Mouse (Mus musculus): ENCODE data around the gene Sdr42e1. TPM values are rescaled to one million over a fixed set of nuclear protein-coding genes. Genes with fewer than 3 reads are reported as not detected.

The Sdr42e1 gene
- total RNA-seq, 2 experiments from 2014 or later, result 4.1 to 4.9 TPM

DNA sequence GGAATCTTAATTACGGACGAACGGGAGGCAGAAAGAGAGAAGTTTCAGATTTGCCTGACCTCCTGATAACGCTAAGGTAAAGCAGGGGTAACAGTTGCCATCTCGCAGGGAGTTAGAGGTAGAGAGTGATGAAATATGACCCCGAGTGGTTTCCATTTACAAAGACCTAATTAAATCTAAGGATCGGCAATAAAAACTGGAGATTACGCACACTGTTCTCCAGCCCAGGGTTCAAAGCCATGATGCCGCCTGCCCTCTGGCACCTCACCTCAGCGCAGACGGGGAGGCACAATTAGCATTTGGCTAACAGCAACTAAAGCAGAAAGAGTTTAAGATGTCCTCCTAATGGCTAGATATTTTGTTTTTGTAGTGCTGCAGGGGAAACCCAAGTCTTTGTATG lies 3.0 kb downstream of the Sdr42e1 start:
- no peak for DNase-seq (ENCODE audit: low spot score in 2 of 2)
- intact Hi-C loops (cut with DNase I), result no loop called here

DNA sequence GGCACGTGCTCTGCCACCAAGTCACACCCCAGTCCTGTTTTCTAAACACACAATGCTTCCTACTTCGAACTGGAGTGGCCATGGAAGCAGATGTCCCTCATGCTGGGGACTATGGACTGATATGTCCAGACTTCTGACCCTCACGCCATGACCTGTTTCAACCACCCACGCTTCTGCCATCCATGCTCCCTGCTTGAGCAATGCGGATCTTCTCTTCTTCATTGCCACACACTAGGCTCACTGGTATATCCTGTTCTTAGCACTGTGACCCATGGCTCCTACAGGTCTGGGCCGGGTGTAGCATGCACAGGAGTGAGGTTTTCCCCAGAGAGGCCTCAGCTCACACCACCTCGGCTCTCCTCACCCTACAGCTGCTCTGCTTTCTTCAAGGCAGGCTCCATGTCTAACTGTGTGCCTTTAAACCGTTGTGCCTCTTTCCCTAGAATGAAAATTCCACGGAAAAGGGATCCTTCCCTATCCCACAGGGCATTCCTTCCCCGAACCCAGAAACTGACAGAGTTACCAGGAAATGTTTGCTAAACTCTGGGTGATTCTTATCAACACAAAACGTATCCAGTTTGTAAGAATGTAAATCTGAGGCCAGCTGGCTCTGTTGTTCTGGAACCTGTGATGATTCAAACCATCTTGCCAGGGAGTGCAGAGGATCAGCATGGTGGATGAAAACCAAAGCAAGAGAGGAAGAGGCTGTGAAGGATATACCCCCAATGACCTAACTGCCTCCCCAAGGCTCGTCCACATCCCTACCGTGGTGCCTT lies 6.0 kb downstream of the Sdr42e1 start:
- intact Hi-C loops (cut with DNase I), result no loop called here
- DNase-seq (ENCODE audit: low spot score in 2 of 2), result no peak

DNA sequence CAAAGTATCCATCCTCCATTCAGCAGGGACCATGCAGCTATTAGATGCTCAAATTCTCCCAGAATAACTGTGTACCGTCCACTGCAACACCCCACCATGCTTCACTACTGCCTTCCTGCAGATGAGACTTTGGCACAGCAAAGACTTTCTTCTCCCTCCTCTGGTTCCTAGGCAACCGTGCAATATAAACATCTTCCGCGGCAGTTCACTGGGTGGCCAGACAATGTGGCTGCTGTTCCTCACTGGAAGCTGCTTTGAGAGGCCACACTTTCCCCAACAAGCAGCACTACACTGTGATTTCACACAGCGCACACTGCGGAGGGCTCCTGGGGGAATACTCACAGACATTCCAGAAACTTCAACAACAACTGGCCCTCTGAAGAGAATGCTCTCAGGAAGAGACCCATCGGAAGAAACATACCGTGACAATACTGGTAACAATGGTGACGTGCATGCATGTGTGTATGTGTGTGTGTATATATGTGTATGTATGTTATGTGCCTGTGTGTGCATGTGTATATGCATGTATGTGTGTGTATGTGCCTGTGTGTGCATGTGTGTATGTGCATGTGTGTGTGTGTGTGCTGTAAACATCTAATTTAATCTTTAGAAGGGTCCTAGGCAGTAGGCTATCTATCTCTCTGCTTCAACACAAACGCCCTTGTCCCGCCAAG lies 13.0 kb downstream of the Sdr42e1 start:
- peak; percentile 61 to 68 for DNase-seq (ENCODE audit: low spot score in 2 of 2)
- intact Hi-C loops (cut with DNase I), result no loop called here

DNA sequence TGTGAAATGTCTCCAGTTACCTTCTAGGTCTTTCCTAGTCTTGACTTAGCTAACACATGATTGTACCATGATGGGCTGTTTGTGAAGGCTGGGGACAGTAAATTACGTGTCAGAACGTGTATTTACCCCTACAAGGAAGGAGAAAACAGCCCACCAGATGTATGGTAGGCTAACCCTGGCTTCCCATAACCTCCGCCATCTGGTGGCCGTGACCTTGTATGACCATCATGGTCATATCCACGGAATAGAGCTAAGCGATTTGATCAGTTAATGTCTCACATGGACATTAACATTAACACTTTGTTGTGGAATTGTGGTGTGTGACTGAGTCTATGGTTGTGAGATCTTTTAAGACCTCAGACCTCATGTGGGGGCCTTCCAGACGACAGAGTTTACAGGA lies 14.5 kb downstream of the Sdr42e1 start:
- no peak for DNase-seq (ENCODE audit: low spot score in 2 of 2)
- intact Hi-C loops (cut with DNase I), result no loop called here

DNA sequence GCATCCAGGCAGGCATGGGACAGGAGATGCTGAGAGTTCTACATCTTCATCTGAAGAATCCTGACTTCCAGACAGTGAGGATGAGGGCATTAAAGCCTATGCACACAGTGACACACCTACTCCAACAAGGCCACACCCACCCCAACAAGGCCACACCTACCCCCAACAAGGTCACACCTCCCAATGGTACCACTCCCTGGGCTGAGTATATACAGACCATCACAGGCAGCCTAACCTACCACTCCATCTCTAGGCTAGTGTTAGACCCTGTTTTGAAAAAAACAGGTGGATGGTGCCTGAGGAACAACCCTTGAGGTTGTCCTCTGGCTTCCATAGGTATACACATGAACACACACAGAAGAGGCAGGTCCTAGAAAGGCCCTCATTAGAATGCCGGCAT lies 21.2 kb downstream of the Sdr42e1 start:
- no peak for DNase-seq (ENCODE audit: low spot score in 2 of 2)
- intact Hi-C loops (cut with DNase I), result no loop called here

DNA sequence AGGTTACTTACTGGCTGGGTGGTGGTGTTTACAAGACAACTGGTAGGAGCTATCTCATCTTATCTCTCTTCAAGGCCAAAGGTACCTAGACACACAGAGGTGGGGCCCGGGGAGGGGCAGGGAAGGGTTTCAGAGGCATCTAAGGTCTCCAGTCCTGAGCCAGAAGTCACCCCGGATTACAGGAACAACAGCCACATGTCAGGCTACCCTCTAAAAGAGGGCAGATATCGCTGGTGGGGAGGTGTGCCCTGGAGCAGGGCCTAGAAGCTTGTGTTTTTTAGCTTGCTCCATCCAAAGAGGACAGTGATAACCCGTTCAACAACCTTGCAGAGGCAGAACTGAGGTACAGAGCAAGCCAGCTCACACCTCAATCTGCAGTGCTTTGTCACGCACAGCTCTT lies 27.0 kb downstream of the Sdr42e1 start:
- intact Hi-C loops (cut with DNase I), result loop anchor here (10.0 kb wide), 1 partner anchor 218 kb away; no protein-coding TSS in a partner anchor
- no peak for DNase-seq (ENCODE audit: low spot score in 2 of 2)

DNA sequence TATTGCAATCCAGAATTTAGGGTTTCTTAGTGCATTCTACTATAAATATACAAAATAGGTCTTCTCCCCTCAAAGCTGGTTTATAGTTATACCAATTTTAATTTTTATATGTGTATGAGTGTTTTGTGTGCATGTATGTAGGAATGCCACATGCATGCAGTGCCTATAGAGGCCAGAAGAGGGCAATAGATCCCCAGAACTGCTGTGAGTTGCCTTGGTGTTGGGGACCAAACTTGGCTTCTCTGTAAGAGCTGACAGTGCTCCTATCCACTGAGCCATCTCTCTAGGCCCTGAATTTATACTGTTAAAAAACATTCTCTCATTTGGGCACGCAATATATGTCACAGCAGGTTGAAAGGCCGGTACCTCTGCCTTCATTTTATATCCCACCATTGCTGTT lies 27.5 kb downstream of the Sdr42e1 start:
- DNase-seq (ENCODE audit: low spot score in 2 of 2), result peak; percentile 83 to 86
- intact Hi-C loops (cut with DNase I), result loop anchor here (10.0 kb wide), 1 partner anchor 219 kb away; no protein-coding TSS in a partner anchor

DNA sequence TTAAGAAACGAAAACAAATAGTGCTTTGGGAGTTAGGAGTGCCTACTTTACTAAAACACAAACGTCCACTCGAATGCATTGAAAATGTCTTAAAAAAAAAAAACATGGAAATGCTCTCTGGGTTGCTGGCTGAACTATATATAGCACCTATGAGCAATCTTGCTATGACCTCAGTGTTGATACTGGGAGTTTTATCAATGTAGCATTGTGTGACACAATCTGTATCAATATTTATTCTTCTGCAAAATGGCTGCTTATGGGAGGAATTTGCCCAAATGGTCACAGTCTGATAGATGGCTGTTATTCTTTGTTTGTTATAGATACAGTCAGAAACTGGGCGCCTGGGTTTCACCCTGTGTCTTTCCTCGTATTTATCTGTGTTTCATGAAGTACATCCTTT lies 28.0 kb downstream of the Sdr42e1 start:
- no peak for DNase-seq (ENCODE audit: low spot score in 2 of 2)
- intact Hi-C loops (cut with DNase I), result loop anchor here (10.0 kb wide), 1 partner anchor 219 kb away; no protein-coding TSS in a partner anchor

DNA sequence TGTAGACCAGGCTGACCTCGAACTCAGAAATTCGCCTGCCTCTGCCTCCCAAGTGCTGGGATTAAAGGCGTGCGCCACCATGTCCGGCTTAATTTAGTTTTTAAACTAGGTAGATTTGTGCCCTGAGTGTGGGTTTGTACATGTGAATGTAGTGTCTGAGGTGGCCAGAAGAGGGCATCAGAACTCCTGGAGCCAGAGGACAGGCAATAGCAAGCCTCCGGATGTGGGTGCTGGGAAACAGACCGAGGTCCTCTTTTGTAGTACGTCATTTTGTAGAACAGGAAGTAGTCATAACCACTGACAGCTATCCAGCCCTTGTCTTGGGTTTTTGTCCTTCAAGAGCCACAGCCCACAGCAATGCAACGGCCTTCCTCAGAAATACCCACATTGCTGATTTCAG lies 33.9 kb downstream of the Sdr42e1 start:
- intact Hi-C loops (cut with DNase I), result loop anchor here (10.0 kb wide), 1 partner anchor 225 kb away; no protein-coding TSS in a partner anchor
- DNase-seq (ENCODE audit: low spot score in 2 of 2), result no peak

DNA sequence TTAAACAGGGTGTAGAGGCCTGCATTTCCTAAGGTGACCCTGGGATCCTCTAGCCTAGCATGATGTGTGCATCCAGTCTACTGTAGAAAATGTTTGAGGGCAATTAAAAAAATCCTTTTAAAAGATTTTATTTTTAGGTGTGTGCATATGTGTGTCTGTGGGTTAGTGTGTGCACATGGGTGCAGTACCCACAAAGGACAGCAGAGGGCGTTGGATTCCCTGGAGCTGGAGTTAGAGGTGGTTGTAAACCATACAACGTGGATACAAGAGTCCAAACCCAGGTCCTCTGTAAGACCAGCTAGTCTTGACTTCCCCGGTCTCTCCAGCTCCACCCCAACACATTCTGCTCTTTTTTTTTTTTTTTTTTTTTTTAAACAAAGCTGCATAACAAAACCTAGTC lies 36.0 kb downstream of the Sdr42e1 start:
- DNase-seq (ENCODE audit: low spot score in 2 of 2), result no peak
- intact Hi-C loops (cut with DNase I), result no loop called here

DNA sequence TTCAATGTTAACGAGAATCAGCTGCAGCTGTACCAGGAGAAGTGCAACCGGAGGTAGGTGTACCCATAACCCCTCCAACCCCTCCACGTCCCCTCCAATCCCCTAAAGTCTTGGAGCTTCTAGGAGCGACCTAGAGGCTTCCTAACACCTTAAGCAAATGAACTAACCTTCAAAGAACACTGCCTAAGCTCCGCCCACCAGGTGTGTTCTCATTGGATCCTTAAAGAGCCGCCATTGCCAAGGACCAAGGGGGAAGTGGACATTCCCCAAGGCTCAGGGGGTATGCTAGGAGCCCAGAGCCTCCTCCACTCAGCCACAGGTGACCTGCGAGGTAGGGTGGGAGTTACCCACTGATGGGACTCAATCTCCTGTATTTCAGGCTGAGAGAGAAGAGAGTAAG lies 39.1 kb downstream of the Sdr42e1 start:
- intact Hi-C loops (cut with DNase I), result no loop called here
- no peak for DNase-seq (ENCODE audit: low spot score in 2 of 2)

DNA sequence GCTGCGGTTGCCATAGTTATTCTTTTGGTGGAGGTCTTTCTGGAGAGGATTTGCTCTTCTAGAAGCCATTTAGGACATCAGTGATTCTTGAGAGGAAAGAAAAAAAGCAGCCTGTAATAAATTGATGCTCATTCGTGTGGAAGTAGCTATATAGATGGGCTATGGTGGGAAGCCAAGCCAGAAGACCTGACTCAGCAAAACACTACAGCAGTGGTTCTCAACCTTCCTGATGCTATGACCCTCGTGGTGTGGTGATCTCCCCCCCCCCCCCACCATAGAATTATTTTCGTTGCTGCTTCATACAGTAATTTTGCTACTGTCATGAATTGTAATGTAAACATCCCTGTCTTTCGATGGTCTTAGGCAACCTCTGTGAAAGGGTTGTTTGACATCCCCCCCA lies 41.0 kb downstream of the Sdr42e1 start:
- no peak for DNase-seq (ENCODE audit: low spot score in 2 of 2)
- intact Hi-C loops (cut with DNase I), result no loop called here

DNA sequence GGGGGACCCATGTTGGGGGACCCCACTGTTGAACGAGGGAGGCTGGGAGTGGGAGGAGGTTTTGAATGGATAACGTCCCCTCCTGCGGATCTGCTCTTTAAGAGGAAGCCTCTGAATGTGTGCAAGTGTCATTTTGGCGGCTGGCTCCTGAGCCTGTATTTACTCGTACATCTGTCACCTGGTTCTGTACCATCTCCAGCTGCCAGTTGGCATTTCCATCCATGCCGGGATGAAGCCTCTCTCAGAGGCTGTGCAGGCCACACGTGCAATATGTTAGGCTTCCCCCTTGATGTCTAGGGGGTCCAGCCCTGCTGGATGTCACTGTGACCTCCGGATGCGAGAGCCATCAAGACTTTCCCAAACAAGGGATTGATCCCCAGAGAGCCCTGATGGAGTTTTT lies 46.4 kb downstream of the Sdr42e1 start:
- intact Hi-C loops (cut with DNase I), result loop anchor here (10.0 kb wide), 1 partner anchor 1758 kb away; no protein-coding TSS in a partner anchor

DNA sequence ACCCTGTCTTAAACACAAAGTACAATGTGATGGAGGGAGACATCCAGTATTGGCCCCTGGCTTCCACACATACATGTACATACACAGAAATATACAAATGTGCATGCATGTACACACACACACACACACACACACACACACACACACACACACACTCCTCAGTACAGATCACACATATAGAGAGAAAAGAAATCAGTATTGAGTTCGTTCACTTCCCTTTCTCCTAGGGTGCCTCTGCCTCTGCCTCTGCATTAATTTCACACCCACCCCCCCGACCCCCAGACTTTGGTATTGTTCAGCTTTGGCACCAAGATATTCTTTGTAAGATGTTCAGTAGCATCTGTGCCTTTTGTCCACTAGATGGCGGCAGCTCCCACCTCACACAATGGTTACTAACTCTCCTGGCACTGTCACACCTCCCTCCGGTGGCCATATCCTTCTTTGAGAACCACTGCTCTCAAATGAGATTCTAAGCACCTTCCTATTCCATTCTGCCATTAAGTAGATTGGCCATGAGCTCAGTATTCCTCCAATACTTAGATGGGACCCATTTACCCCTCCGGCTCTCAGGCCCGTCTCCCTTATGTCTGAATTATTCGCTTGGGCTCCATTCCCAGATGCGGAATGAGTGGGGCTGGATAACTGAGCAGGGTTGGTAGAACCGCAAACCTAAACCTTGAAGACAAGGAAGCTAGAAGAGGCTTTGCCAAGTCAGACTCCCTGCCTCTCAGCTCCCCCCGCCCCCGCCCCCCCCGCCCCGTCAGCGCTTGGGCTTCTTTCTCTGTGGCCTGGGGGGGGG lies 47.2 kb downstream of the Sdr42e1 start:
- DNase-seq (ENCODE audit: low spot score in 2 of 2), result peak; percentile 72 to 76
- intact Hi-C loops (cut with DNase I), result loop anchor here (10.0 kb wide), 1 partner anchor 1759 kb away; no protein-coding TSS in a partner anchor

More for the DNA sequence above, 46.4 kb downstream of the Sdr42e1 start:
- no peak for DNase-seq (ENCODE audit: low spot score in 2 of 2)

DNA sequence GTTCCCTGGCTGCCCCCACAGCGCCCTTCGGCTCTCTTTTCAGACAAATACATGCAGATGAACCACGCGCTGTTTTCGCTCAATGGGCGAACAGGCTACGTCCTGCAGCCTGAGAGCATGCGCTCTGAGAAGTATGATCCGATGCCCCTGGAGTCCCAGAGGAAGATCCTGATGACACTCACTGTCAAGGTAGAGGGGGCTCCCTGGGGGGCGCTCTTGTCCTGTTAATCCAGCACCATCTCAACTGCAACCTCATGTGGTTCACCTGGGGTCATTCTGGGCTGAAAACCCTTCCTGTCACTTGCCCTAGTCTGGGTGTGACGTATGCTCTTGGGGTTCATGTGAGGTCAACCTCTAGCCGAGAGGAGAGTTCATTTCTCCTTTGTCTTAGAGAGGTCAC lies 60.6 kb downstream of the Sdr42e1 start:
- intact Hi-C loops (cut with DNase I), result no loop called here
- no peak for DNase-seq (ENCODE audit: low spot score in 2 of 2)

Other genes starting within 250 kb of the Sdr42e1 start
- gene Plcg2, start 175.4 kb downstream of the Sdr42e1 start, total RNA-seq (2021), result 1 to 10 TPM; 2.9 TPM
- gene Hsd17b2, start 28.2 kb upstream of the Sdr42e1 start, total RNA-seq (2021), result under 1 TPM in 1 of 2 experiments, not detected in 1; 0.26 TPM
- 10 to 100 TPM; 18.3 to 19.3 TPM for gene Mphosph6, start 128.3 kb upstream of the Sdr42e1 start, total RNA-seq (2021)